Mouse (Mus musculus) heart, postnatal 0 days (tissue): ENCODE results near the gene Carm1. TPM values are rescaled to one million over a fixed set of nuclear protein-coding genes. Genes with fewer than 3 reads are reported as not detected.
A peak's percentile ranks its signal among the peaks of the same experiment; 100 is the strongest.

Source experiments
- ATAC-seq: fragments of 200-750 bp; cut with Nextera tagmentation; 2 replicates; pipeline ENCODE4 v1.8.0; 2017; ENCODE audit warnings: low read depth, moderate number of reproducible peaks, moderate library complexity; ENCODE audit not compliant: insufficient read depth
- DNase-seq: peaks from one replicate; pipeline ENCODE4 v3.0.0-alpha.2; 2016; ENCODE audit warnings: low spot score
- H3K27ac ChIP-seq: fragments of 300-500 bp; sonication (generic); 2 replicates; pipeline ENCODE4 v1.5.1; 2014; ENCODE audit warnings: low read depth, mild to moderate bottlenecking
- H3K27me3 ChIP-seq: fragments of 300-500 bp; sonication (generic); 2 replicates; pipeline ENCODE4 v1.6.1; 2014; ENCODE audit warnings: low read length, mixed read lengths; ENCODE audit not compliant: control insufficient read depth, insufficient read depth
- H3K36me3 ChIP-seq: fragments of 300-500 bp; sonication (generic); replicated peaks from 2 replicates; pipeline ENCODE4 v1.6.1; 2014; ENCODE audit warnings: low read length, mixed read lengths; ENCODE audit not compliant: control insufficient read depth, insufficient read depth
- H3K4me1 ChIP-seq: fragments of 300-500 bp; sonication (generic); 2 replicates; pipeline ENCODE4 v1.6.1; 2014; ENCODE audit warnings: antibody characterized with exemption; ENCODE audit not compliant: control insufficient read depth, insufficient read depth
- H3K4me2 ChIP-seq: fragments of 300-500 bp; sonication (generic); 2 replicates; pipeline ENCODE4 v1.6.1; 2014; ENCODE audit warnings: low read depth, mild to moderate bottlenecking, low read length, moderate library complexity
- H3K4me3 ChIP-seq: fragments of 300-500 bp; sonication (generic); 2 replicates; pipeline ENCODE4 v1.5.1; 2014; ENCODE audit warnings: low read depth, low read length
- H3K9ac ChIP-seq: fragments of 300-500 bp; sonication (generic); replicated peaks from 2 replicates; pipeline ENCODE4 v1.6.1; 2014; ENCODE audit warnings: low read depth, low read length, mixed read lengths
- H3K9me3 ChIP-seq: fragments of 300-500 bp; sonication (generic); replicated peaks from 2 replicates; pipeline ENCODE4 v1.6.1; 2016; ENCODE audit warnings: low read length; ENCODE audit not compliant: control insufficient read depth
- CTCF ChIP-seq: IDR thresholded peaks from 2 replicates; pipeline ENCODE4 v1.5.1; 2016; ENCODE audit warnings: antibody characterized with exemption, control low read depth, low read depth
- EP300 ChIP-seq: IDR thresholded peaks from 2 replicates; pipeline ENCODE4 v1.6.1; 2016; ENCODE audit warnings: antibody characterized with exemption, low read depth
- WGBS: fragments of 180-500 bp; shearing (Covaris S2); extraction: QIAGEN DNeasy Blood & Tissue Kit; methylation state at CpG from one replicate; pipeline ENCODE4 v1.1.7; 2014; 5-methylcytosine and 5-hydroxymethylcytosine counted together
- polyA plus RNA-seq: library from polyadenylated mRNA; unstranded; fragments of >200 nt; fragmentation: Nextera tagmentation; extraction: Ambion mirVana; gene quantifications from 2 replicates; pipeline ENCODE4 v1.2.1, GENCODE M21; 2015
- total RNA-seq: library from RNA; depleted of rRNA; stranded (reverse); fragments of >200 nt; gene quantifications from 2 replicates; pipeline ENCODE4 v1.2.3, GENCODE M21; 2014; ENCODE audit warnings: low replicate concordance

The Carm1 gene
- total and polyA plus RNA-seq, 2 experiments from 2014 or later = 12.7 to 78.3 TPM

GRCm38 (mm10) chr9:21617066-21617465 lies 70.4 kb downstream of the Carm1 start:
- peak; percentile 10 for DNase-seq
- peak overlapping the region; percentile 70 for H3K4me2 ChIP-seq
- peak overlapping the region; percentile 74 for H3K4me3 ChIP-seq
- peak overlapping the region; percentile 93 for H3K27ac ChIP-seq
- no peak for TF ChIP-seq EP300
- no peak for TF ChIP-seq CTCF
- peak overlapping the region; percentile 87 for H3K9ac ChIP-seq
- H3K36me3 ChIP-seq = no peaks in the 10 kb centered on the region
- peaks cover 14% of the 10 kb centered on the region for H3K4me1 ChIP-seq
- no peaks in the 10 kb centered on the region for H3K9me3 ChIP-seq
- WGBS = 7% methylated on average over 10 of the region's 10 CpGs
- ATAC-seq = no peak
- H3K27me3 ChIP-seq = no peaks in the 10 kb centered on the region

DNA sequence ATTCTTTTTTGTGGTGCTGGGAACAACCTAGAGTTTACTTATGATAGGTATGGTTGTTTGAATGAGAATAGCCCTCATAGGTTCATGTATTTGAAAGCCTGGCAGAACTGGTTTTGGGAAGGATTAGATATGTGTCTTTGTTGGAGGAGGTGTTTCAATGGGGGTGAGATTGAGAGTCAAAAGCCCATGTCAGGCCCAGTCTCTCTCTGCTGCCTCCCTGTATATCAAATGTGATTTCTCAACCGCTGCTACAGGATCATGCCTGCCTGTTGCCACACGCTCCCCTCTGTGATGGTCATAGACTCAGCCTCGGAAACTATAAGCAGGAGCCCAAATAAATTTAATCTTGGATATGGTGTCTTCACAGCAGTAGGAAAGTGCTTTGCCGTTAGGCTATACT lies 73.5 kb downstream of the Carm1 start:
- H3K27me3 ChIP-seq = no peaks in the 10 kb centered on the region
- WGBS = 80% methylated on average over 4 of the region's 4 CpGs

GRCm38 (mm10) chr9:21622676-21623075 lies 76.0 kb downstream of the Carm1 start:
- Histone ChIP-seq H3K36me3 (no peaks in the 10 kb centered on the region), H3K27ac (no peak overlapping the region), H3K27me3 (no peaks in the 10 kb centered on the region), H3K4me2 (no peak overlapping the region), H3K4me1 (peaks cover 7% of the 10 kb centered on the region), H3K9me3 (no peaks in the 10 kb centered on the region), H3K4me3 (no peak overlapping the region), H3K9ac (no peak overlapping the region)
- no peak for TF ChIP-seq CTCF
- no peak for TF ChIP-seq EP300
- ATAC-seq = no peak
- 100% methylated on average over 1 of the region's 1 CpGs for WGBS
- no peak for DNase-seq

More for the DNA sequence above, 73.5 kb downstream of the Carm1 start:
- ATAC-seq (no peak), DNase-seq (no peak)
- TF ChIP-seq EP300 (no peak), CTCF (no peak)
- no peaks in the 10 kb centered on the region for H3K9me3 ChIP-seq
- H3K4me1 ChIP-seq = peaks cover 14% of the 10 kb centered on the region
- no peak overlapping the region for H3K4me2 ChIP-seq
- H3K9ac ChIP-seq = no peak overlapping the region
- H3K36me3 ChIP-seq = no peaks in the 10 kb centered on the region
- H3K4me3 ChIP-seq = no peak overlapping the region
- H3K27ac ChIP-seq = no peak overlapping the region

GRCm38 (mm10) chr9:21625342-21626339 lies 78.9 kb downstream of the Carm1 start:
- 80% methylated on average over 10 of the region's 10 CpGs for WGBS
- Histone ChIP-seq H3K4me2 (no peak overlapping the region), H3K27me3 (no peaks in the 10 kb centered on the region), H3K36me3 (no peaks in the 10 kb centered on the region), H3K27ac (peak overlapping the region; percentile 51; the same call in 1 of the 2 replicates), H3K4me1 (no peaks in the 10 kb centered on the region), H3K9ac (0 out of 2 replicates have a peak overlapping the region, but pooled peaks have one; percentile 20), H3K4me3 (no peak overlapping the region), H3K9me3 (no peaks in the 10 kb centered on the region)
- ATAC-seq = no peak
- TF ChIP-seq CTCF (no peak), EP300 (no peak)
- DNase-seq = no peak

DNA sequence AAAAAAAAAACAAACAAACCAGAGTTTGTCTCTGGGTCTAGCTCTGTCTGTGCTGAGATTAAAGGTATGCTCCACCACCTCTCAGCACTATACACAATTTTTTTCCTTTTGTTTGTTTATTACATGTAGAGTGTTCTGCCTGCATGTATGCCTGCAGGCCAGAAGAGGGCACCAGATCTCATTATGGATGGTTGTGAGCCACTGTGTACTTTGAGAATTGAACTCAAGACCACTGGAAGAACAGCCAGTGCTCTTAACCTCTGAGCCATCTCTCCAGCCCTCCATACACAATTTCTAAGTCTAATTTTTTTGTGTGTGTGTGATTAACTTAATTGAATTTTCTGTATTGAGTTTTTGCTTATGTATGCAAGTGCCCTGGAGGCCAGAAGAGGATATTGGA lies 79.9 kb downstream of the Carm1 start:
- Histone ChIP-seq H3K4me1 (no peaks in the 10 kb centered on the region), H3K27ac (no peak overlapping the region), H3K4me3 (no peak overlapping the region), H3K4me2 (no peak overlapping the region), H3K27me3 (no peaks in the 10 kb centered on the region), H3K9ac (no peak overlapping the region), H3K36me3 (no peaks in the 10 kb centered on the region), H3K9me3 (no peaks in the 10 kb centered on the region)
- TF ChIP-seq EP300 (no peak), CTCF (peak; percentile 41)
- DNase-seq (no peak), ATAC-seq (no peak)
